Mouse (Mus musculus) forebrain, embryonic 16.5 days (tissue): ENCODE results near the gene Cux1. TPM values are rescaled to one million over a fixed set of nuclear protein-coding genes. Genes with fewer than 3 reads are reported as not detected.
A peak's percentile ranks its signal among the peaks of the same experiment; 100 is the strongest.

Source experiments
- ATAC-seq: fragments of 200-750 bp; cut with Nextera tagmentation; 2 replicates; pipeline ENCODE4 v1.8.0; 2017; ENCODE audit warnings: mild to moderate bottlenecking, moderate library complexity
- H3K27ac ChIP-seq: fragments of 300-500 bp; sonication (generic); 2 replicates; pipeline ENCODE4 v1.5.1; 2014; ENCODE audit warnings: low read length, control low read depth
- H3K27me3 ChIP-seq: fragments of 300-500 bp; sonication (generic); replicated peaks from 2 replicates; pipeline ENCODE4 v1.6.1; 2014; ENCODE audit warnings: low read length; ENCODE audit not compliant: control insufficient read depth, insufficient read depth
- H3K36me3 ChIP-seq: fragments of 300-500 bp; sonication (generic); 2 replicates; pipeline ENCODE4 v1.6.1; 2014; ENCODE audit not compliant: control insufficient read depth, insufficient read depth
- H3K4me1 ChIP-seq: fragments of 300-500 bp; sonication (generic); replicated peaks from 2 replicates; pipeline ENCODE4 v1.6.1; 2014; ENCODE audit warnings: low read length; ENCODE audit not compliant: control insufficient read depth, insufficient read depth
- H3K4me2 ChIP-seq: fragments of 300-500 bp; sonication (generic); 2 replicates; pipeline ENCODE4 v1.6.1; 2014; ENCODE audit warnings: mild to moderate bottlenecking, low read length, control low read depth
- H3K4me3 ChIP-seq: fragments of 300-500 bp; sonication (generic); replicated peaks from 2 replicates; pipeline ENCODE4 v1.5.1; 2014; ENCODE audit warnings: mild to moderate bottlenecking, low read length, control low read depth
- H3K9ac ChIP-seq: fragments of 300-500 bp; sonication (generic); replicated peaks from 2 replicates; pipeline ENCODE4 v1.6.1; 2014; ENCODE audit warnings: low read depth, low read length, control low read depth
- H3K9me3 ChIP-seq: fragments of 300-500 bp; sonication (generic); 2 replicates; pipeline ENCODE4 v1.6.1; 2016; ENCODE audit warnings: low read length; ENCODE audit not compliant: control insufficient read depth
- WGBS: fragments of 180-500 bp; shearing (Covaris S2); extraction: QIAGEN DNeasy Blood & Tissue Kit; methylation state at CpG from one replicate; pipeline ENCODE4 v1.1.7; 2014; 5-methylcytosine and 5-hydroxymethylcytosine counted together
- polyA plus RNA-seq: library from polyadenylated mRNA; unstranded; fragments of >200 nt; fragmentation: Nextera tagmentation; extraction: Ambion mirVana; gene quantifications from 2 replicates; pipeline ENCODE4 v1.2.1, GENCODE M21; 2015

Gene Cux1
- polyA plus RNA-seq, 1 experiment from 2014 or later: 138 TPM

- ATAC-seq: no peak
- Histone ChIP-seq H3K4me3 (no peak overlapping the region), H3K9me3 (no peaks in the 10 kb centered on the region), H3K9ac (no peak overlapping the region), H3K27ac (no peak overlapping the region), H3K4me1 (peaks cover 5% of the 10 kb centered on the region; the same call in 1 of the 2 replicates), H3K4me2 (no peak overlapping the region), H3K27me3 (no peaks in the 10 kb centered on the region), H3K36me3 (no peaks in the 10 kb centered on the region)
- 87% methylated on average over 7 of the region's 7 CpGs for WGBS
Measured at GRCm38 (mm10) chr5:136266077-136266476, 301.2 kb downstream of the Cux1 start.

GRCm38 (mm10) chr5:136263342-136263741 lies 303.9 kb downstream of the Cux1 start:
- Histone ChIP-seq H3K4me1 (0 out of 2 replicates have a peak, but pooled peaks cover 2% of the 10 kb centered on the region), H3K9ac (no peak overlapping the region), H3K27me3 (no peaks in the 10 kb centered on the region), H3K9me3 (no peaks in the 10 kb centered on the region), H3K36me3 (no peaks in the 10 kb centered on the region), H3K27ac (no peak overlapping the region), H3K4me2 (no peak overlapping the region), H3K4me3 (no peak overlapping the region)
- ATAC-seq: no peak
- 74% methylated on average over 4 of the region's 4 CpGs for WGBS

GRCm38 (mm10) chr5:136258919-136259318 lies 308.4 kb downstream of the Cux1 start:
- H3K9me3 ChIP-seq: no peaks in the 10 kb centered on the region
- no peak overlapping the region for H3K27ac ChIP-seq
- 0 out of 2 replicates have a peak, but pooled peaks cover 5% of the 10 kb centered on the region for H3K36me3 ChIP-seq
- 30% methylated on average over 6 of the region's 6 CpGs for WGBS
- H3K4me3 ChIP-seq: no peak overlapping the region
- no peaks in the 10 kb centered on the region for H3K27me3 ChIP-seq
- H3K4me1 ChIP-seq: 0 out of 2 replicates have a peak, but pooled peaks cover 2% of the 10 kb centered on the region
- H3K4me2 ChIP-seq: no peak overlapping the region
- H3K9ac ChIP-seq: no peak overlapping the region
- ATAC-seq: peak; percentile 68

- Histone ChIP-seq H3K27me3 (no peaks in the 10 kb centered on the region), H3K27ac (no peak overlapping the region), H3K36me3 (peaks cover 8% of the 10 kb centered on the region; the same call in 1 of the 2 replicates), H3K4me1 (no peaks in the 10 kb centered on the region), H3K4me2 (no peak overlapping the region), H3K4me3 (no peak overlapping the region), H3K9ac (no peak overlapping the region), H3K9me3 (no peaks in the 10 kb centered on the region)
- peak; percentile 76 for ATAC-seq
- 14% methylated on average over 17 of the region's 17 CpGs for WGBS
Measured at GRCm38 (mm10) chr5:136252899-136253298, 314.4 kb downstream of the Cux1 start.

- Histone ChIP-seq H3K27ac (no peak overlapping the region), H3K9ac (no peak overlapping the region), H3K36me3 (peaks cover 8% of the 10 kb centered on the region; the same call in 1 of the 2 replicates), H3K4me1 (no peaks in the 10 kb centered on the region), H3K27me3 (no peaks in the 10 kb centered on the region), H3K4me3 (no peak overlapping the region), H3K9me3 (no peaks in the 10 kb centered on the region), H3K4me2 (no peak overlapping the region)
- WGBS: 43% methylated on average over 7 of the region's 7 CpGs
- ATAC-seq: no peak
Measured at GRCm38 (mm10) chr5:136251004-136251403, 316.3 kb downstream of the Cux1 start.

- Histone ChIP-seq H3K9me3 (no peaks in the 10 kb centered on the region), H3K4me3 (no peak overlapping the region), H3K27ac (no peak overlapping the region), H3K9ac (no peak overlapping the region), H3K27me3 (no peaks in the 10 kb centered on the region), H3K4me2 (no peak overlapping the region), H3K36me3 (peaks cover 3% of the 10 kb centered on the region; the same call in 1 of the 2 replicates), H3K4me1 (peaks cover 8% of the 10 kb centered on the region)
- 65% methylated on average over 6 of the region's 6 CpGs for WGBS
- no peak for ATAC-seq
Measured at GRCm38 (mm10) chr5:136248441-136248840, 318.8 kb downstream of the Cux1 start.

GRCm38 (mm10) chr5:136246452-136246838 lies 320.8 kb downstream of the Cux1 start, which contains the start of gene Sh2b2:
Gene Sh2b2 (minus strand): TSS chr5:136246556.
- Histone ChIP-seq H3K4me3 (peak within 1 kb of the TSS; percentile 88), H3K4me2 (peak within 1 kb of the TSS; percentile 93), H3K9ac (peak within 1 kb of the TSS; percentile 95), H3K27me3 (no peaks in the 10 kb centered on the region), H3K36me3 (peaks cover 3% of the 10 kb centered on the region; the same call in 1 of the 2 replicates), H3K9me3 (no peaks in the 10 kb centered on the region), H3K27ac (no peak within 1 kb of the TSS), H3K4me1 (peaks cover 24% of the 10 kb centered on the region)
- WGBS: 86% methylated on average over 2 of the region's 2 CpGs
- ATAC-seq: no peak

GRCm38 (mm10) chr5:136245541-136246451 lies 321.5 kb downstream of the Cux1 start:
- H3K36me3 ChIP-seq: peaks cover 3% of the 10 kb centered on the region; the same call in 1 of the 2 replicates
- peak overlapping the region; percentile 95 for H3K9ac ChIP-seq
- no peaks in the 10 kb centered on the region for H3K27me3 ChIP-seq
- H3K4me1 ChIP-seq: peaks cover 24% of the 10 kb centered on the region
- ATAC-seq: no peak
- H3K9me3 ChIP-seq: no peaks in the 10 kb centered on the region
- whole genome bisulfite sequencing: 17% methylated on average over 15 of the region's 15 CpGs
- peak overlapping the region; percentile 88 for H3K4me3 ChIP-seq
- peak overlapping the region; percentile 93 for H3K4me2 ChIP-seq
- H3K27ac ChIP-seq: peak overlapping the region; percentile 61; the same call in 1 of the 2 replicates

GRCm38 (mm10) chr5:136244762-136245540 lies 322.3 kb downstream of the Cux1 start:
- ATAC-seq: peak; percentile 90
- H3K4me3 ChIP-seq: peak overlapping the region; percentile 88
- H3K27ac ChIP-seq: peak overlapping the region; percentile 87
- peaks cover 24% of the 10 kb centered on the region for H3K4me1 ChIP-seq
- H3K9ac ChIP-seq: peak overlapping the region; percentile 95
- H3K27me3 ChIP-seq: no peaks in the 10 kb centered on the region
- H3K9me3 ChIP-seq: no peaks in the 10 kb centered on the region
- H3K36me3 ChIP-seq: no peaks in the 10 kb centered on the region
- WGBS: under 1% methylated on average over 40 of the region's 57 CpGs
- peak overlapping the region; percentile 93 for H3K4me2 ChIP-seq
